Mouse (Mus musculus) small intestine, adult 2 months (tissue): Measurements from ENCODE around the gene Tpst1. TPM values are rescaled to one million over a fixed set of nuclear protein-coding genes. Genes with fewer than 3 reads are reported as not detected.

Source experiments
- H3K27ac ChIP-seq: fragments of 200-500 bp; 2 replicates; pipeline ENCODE4 v1.5.1; 2012; ENCODE audit warnings: low read depth, low read length, control low read depth, inconsistent platforms; ENCODE audit not compliant: insufficient read depth
- H3K27me3 ChIP-seq: fragments of 200-500 bp; 2 replicates; pipeline ENCODE4 v1.6.1; 2012; ENCODE audit warnings: mild to moderate bottlenecking, moderate library complexity, low read length, inconsistent platforms; ENCODE audit not compliant: control insufficient read depth, insufficient read depth
- H3K36me3 ChIP-seq: fragments of 200-500 bp; 2 replicates; pipeline ENCODE4 v1.6.1; 2012; ENCODE audit warnings: mild to moderate bottlenecking, low read length, control low read depth, inconsistent platforms; ENCODE audit not compliant: control insufficient read depth, insufficient read depth
- H3K4me1 ChIP-seq: fragments of 200-500 bp; 2 replicates; pipeline ENCODE4 v1.6.1; 2012; ENCODE audit warnings: low read length, inconsistent platforms, mixed read lengths; ENCODE audit not compliant: control insufficient read depth, insufficient read depth, insufficient read length
- H3K4me3 ChIP-seq: fragments of 200-500 bp; 2 replicates; pipeline ENCODE4 v1.5.1; 2012; ENCODE audit warnings: low read depth, mild to moderate bottlenecking, control low read depth, inconsistent platforms, low read length, moderate library complexity
- CTCF ChIP-seq: fragments of 200-500 bp; IDR thresholded peaks from 2 replicates; pipeline ENCODE4 v1.5.1; 2012; ENCODE audit warnings: low read depth, mild to moderate bottlenecking, control low read depth, inconsistent platforms, low read length, moderate library complexity, mixed read lengths; ENCODE audit not compliant: insufficient replicate concordance, insufficient read length; ENCODE audit errors: extremely low read depth
- POLR2A ChIP-seq: fragments of 200-500 bp; IDR thresholded peaks from 2 replicates; pipeline ENCODE4 v1.6.1; 2012; ENCODE audit warnings: low read depth, mild to moderate bottlenecking, control low read depth, inconsistent platforms, low read length, moderate library complexity
- WGBS: fragments of 180-500 bp; shearing (Covaris S2); methylation state at CpG from one replicate; pipeline ENCODE4 v1.1.7; 2018; 5-methylcytosine and 5-hydroxymethylcytosine counted together
- polyA plus RNA-seq: library from polyadenylated mRNA; depleted of rRNA; stranded (reverse); fragments of >200 nt; gene quantifications from 2 replicates; pipeline ENCODE4 v1.2.3, GENCODE M21; 2012; rRNA removed

The Tpst1 gene
- polyA plus RNA-seq, 1 experiment = 4.8 TPM

GRCm38 (mm10) chr5:130173012-130173411 is 99.9 kb downstream of the Tpst1 start:
- Histone ChIP-seq H3K4me3 (no peak overlapping the region), H3K27me3 (no peaks in the 10 kb centered on the region), H3K4me1 (peaks cover 10% of the 10 kb centered on the region; the same call in 1 of the 2 replicates), H3K27ac (no peak overlapping the region), H3K36me3 (no peaks in the 10 kb centered on the region)
- 87% methylated on average over 4 of the region's 4 CpGs for WGBS
- TF ChIP-seq POLR2A (no peak), CTCF (no peak)

DNA sequence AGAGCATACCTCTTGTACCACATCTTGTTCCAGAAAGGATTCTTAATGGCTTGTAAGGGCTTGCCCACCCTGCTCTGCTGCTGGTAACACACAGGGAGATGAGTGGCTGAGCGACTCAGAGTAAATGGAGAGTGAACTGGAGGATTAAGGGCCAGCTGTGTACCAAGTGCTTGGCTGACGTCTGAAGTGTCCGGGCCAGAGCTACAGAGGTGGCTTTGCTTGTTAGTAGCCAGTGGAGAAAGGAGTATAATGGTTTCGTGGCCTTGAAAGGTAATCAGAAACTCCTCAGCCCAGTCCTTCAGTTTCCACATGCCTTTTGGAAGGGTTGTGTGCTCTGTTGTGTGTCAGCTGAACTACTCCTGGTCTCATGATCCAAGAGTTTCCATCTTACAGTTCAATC is 104.7 kb downstream of the Tpst1 start:
- Histone ChIP-seq H3K27ac (no peak overlapping the region), H3K27me3 (no peaks in the 10 kb centered on the region), H3K4me1 (peaks cover 9% of the 10 kb centered on the region; the same call in 1 of the 2 replicates), H3K4me3 (no peak overlapping the region), H3K36me3 (no peaks in the 10 kb centered on the region)
- WGBS = 65% methylated on average over 4 of the region's 4 CpGs
- TF ChIP-seq POLR2A (no peak), CTCF (no peak)

GRCm38 (mm10) chr5:130180362-130180761 is 107.2 kb downstream of the Tpst1 start:
- 83% methylated on average over 7 of the region's 7 CpGs for WGBS
- no peaks in the 10 kb centered on the region for H3K27me3 ChIP-seq
- no peak overlapping the region for H3K4me3 ChIP-seq
- H3K27ac ChIP-seq = no peak overlapping the region
- no peaks in the 10 kb centered on the region for H3K36me3 ChIP-seq
- H3K4me1 ChIP-seq = peaks cover 11% of the 10 kb centered on the region; the same call in 1 of the 2 replicates
- TF ChIP-seq POLR2A (no peak), CTCF (no peak)

DNA sequence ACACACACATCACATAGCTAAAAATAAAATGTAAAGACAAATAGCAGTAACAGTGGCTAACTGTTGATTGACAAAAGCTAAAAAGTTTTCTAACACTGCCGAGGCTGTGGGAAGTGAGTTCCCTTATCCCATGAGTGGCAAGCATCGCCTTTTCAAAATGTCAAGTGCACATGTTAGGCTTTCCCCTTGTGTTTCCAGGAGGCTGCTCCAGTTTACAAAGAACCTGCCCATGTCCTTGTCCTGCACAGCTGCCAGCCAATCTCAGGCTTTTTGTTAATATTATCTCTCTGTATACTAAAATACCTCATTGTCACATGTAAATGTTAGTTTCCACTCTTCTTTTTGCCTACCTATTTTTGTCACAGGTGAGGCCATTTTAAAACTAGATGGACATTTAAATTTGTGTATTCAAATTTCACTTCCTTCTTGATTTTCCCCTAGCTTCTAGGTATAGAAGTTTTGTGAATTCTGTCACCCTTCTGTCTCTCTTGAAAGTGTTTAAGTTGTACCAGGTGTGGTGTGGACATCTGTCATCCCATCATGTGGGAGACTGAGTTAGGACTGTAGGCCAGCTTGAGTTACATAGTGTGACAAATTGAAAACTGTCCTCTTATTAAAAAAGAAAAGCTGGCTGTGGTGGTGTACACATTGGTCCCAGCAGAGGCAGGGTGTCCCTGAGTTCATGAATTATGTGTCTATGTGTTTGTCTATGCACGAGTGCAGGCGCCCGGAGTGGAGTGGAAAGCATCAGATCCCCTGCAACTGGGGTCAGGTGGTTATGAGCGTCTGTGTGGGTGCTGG is 108.8 kb downstream of the Tpst1 start:
- 58% methylated on average over 6 of the region's 6 CpGs for WGBS
- TF ChIP-seq CTCF = no peak
- Histone ChIP-seq H3K4me3 (no peak overlapping the region), H3K27me3 (no peaks in the 10 kb centered on the region), H3K36me3 (no peaks in the 10 kb centered on the region), H3K4me1 (peaks cover 11% of the 10 kb centered on the region; the same call in 1 of the 2 replicates), H3K27ac (0 out of 2 replicates have a peak overlapping the region, but pooled peaks have one; percentile 12)

GRCm38 (mm10) chr5:130182541-130182821 is 109.4 kb downstream of the Tpst1 start:
- H3K4me3 ChIP-seq = no peak overlapping the region
- no peaks in the 10 kb centered on the region for H3K27me3 ChIP-seq
- H3K36me3 ChIP-seq = no peaks in the 10 kb centered on the region
- TF ChIP-seq CTCF (no peak), POLR2A (no peak)
- 37% methylated on average over 3 of the region's 3 CpGs for WGBS
- peaks cover 11% of the 10 kb centered on the region; the same call in 1 of the 2 replicates for H3K4me1 ChIP-seq
- no peak overlapping the region for H3K27ac ChIP-seq

- H3K4me1 ChIP-seq = peaks cover 11% of the 10 kb centered on the region; the same call in 1 of the 2 replicates
- no peak overlapping the region for H3K27ac ChIP-seq
- TF ChIP-seq POLR2A (no peak), CTCF (no peak)
- H3K4me3 ChIP-seq = no peak overlapping the region
- 56% methylated on average over 9 of the region's 9 CpGs for WGBS
- H3K36me3 ChIP-seq = peaks cover 8% of the 10 kb centered on the region
- no peaks in the 10 kb centered on the region for H3K27me3 ChIP-seq
These were observed 111.2 kb downstream of the Tpst1 start for GRCm38 (mm10) chr5:130184193-130184856.

GRCm38 (mm10) chr5:130185312-130185711 is 112.2 kb downstream of the Tpst1 start:
- no peak for TF ChIP-seq CTCF
- no peak for TF ChIP-seq POLR2A
- Histone ChIP-seq H3K4me1 (peaks cover 11% of the 10 kb centered on the region; the same call in 1 of the 2 replicates), H3K27me3 (no peaks in the 10 kb centered on the region), H3K36me3 (peaks cover 17% of the 10 kb centered on the region), H3K4me3 (no peak overlapping the region), H3K27ac (no peak overlapping the region)
- 65% methylated on average over 6 of the region's 6 CpGs for whole genome bisulfite sequencing

Other genes starting within 250 kb of the Tpst1 start
- 3.7 and 4.1 TPM in 2 replicates for gene Sumf2, start 226.3 kb upstream of the Tpst1 start, polyA plus RNA-seq
- gene Chchd2, start 185.9 kb upstream of the Tpst1 start, polyA plus RNA-seq = 2,208 and 2,785 TPM in 2 replicates
- gene Zbed5, start 177.6 kb upstream of the Tpst1 start, polyA plus RNA-seq = 0.19 and 0.39 TPM in 2 replicates
- 0.04 and 0.14 TPM in 2 replicates for gene Phkg1, start 174.8 kb upstream of the Tpst1 start, polyA plus RNA-seq
- 4.2 and 5.0 TPM in 2 replicates for gene Nupr1l, start 164.8 kb upstream of the Tpst1 start, polyA plus RNA-seq
- gene Vkorc1l1, start 131.4 kb upstream of the Tpst1 start, polyA plus RNA-seq = 8.8 and 11.4 TPM in 2 replicates
- gene Gusb, start 70.3 kb upstream of the Tpst1 start, polyA plus RNA-seq = 11.9 and 13.9 TPM in 2 replicates
- gene Asl, start 44.1 kb upstream of the Tpst1 start, polyA plus RNA-seq = 35.9 and 54.6 TPM in 2 replicates
- gene Crcp, start 44.0 kb upstream of the Tpst1 start, polyA plus RNA-seq = 6.6 and 9.7 TPM in 2 replicates
- gene Kctd7, start 71.5 kb downstream of the Tpst1 start, polyA plus RNA-seq = 1.3 TPM in 2 replicates
- 7.6 and 11.5 TPM in 2 replicates for gene Rabgef1, start 98.5 kb downstream of the Tpst1 start, polyA plus RNA-seq
- gene Tmem248, start 143.8 kb downstream of the Tpst1 start, polyA plus RNA-seq = 18.7 and 23.6 TPM in 2 replicates
- gene Sbds, start 182.2 kb downstream of the Tpst1 start, polyA plus RNA-seq = 13.0 and 24.2 TPM in 2 replicates
- 5.7 and 5.8 TPM in 2 replicates for gene Tyw1, start 182.3 kb downstream of the Tpst1 start, polyA plus RNA-seq